Mouse (Mus musculus) cortical plate, adult 2 months (tissue): Measurements from ENCODE around the gene Foxj1. TPM values are rescaled to one million over a fixed set of nuclear protein-coding genes. Genes with fewer than 3 reads are reported as not detected.

Experiments used
- H3K27ac ChIP-seq: fragments of 200-500 bp; 2 replicates; pipeline ENCODE4 v1.5.1; 2012; ENCODE audit warnings: low read length, control low read depth, inconsistent platforms; ENCODE audit not compliant: insufficient read depth
- H3K4me1 ChIP-seq: fragments of 200-500 bp; 2 replicates; pipeline ENCODE4 v1.6.1; 2011; ENCODE audit warnings: low read length; ENCODE audit not compliant: control insufficient read depth, insufficient read depth
- H3K4me3 ChIP-seq: fragments of 200-500 bp; 2 replicates; pipeline ENCODE4 v1.5.1; 2011; ENCODE audit warnings: mild to moderate bottlenecking, low read length, control low read depth; ENCODE audit not compliant: insufficient read depth
- CTCF ChIP-seq: fragments of 200-500 bp; IDR thresholded peaks from 2 replicates; pipeline ENCODE4 v1.5.1; 2011; ENCODE audit warnings: mild to moderate bottlenecking, control low read depth, low read length; ENCODE audit not compliant: insufficient read depth; ENCODE audit errors: extremely low read depth
- POLR2A ChIP-seq: fragments of 200-500 bp; IDR thresholded peaks from 2 replicates; pipeline ENCODE4 v1.6.1; 2011; ENCODE audit warnings: mild to moderate bottlenecking, low read length, control low read depth; ENCODE audit not compliant: insufficient read depth; ENCODE audit errors: extremely low read depth
- polyA plus RNA-seq: library from polyadenylated mRNA; depleted of rRNA; stranded (reverse); fragments of >200 nt; gene quantifications from 2 replicates; pipeline ENCODE4 v1.2.3, GENCODE M21; 2012

The Foxj1 gene
- polyA plus RNA-seq, 1 experiment = 6.6 TPM

- TF ChIP-seq POLR2A (no peak), CTCF (no peak)
- H3K4me1 ChIP-seq = no peaks in the 10 kb centered on the region
- H3K27ac ChIP-seq = no peak overlapping the region
- H3K4me3 ChIP-seq = no peak overlapping the region
These were observed 7.0 kb upstream of the Foxj1 start for GRCm38 (mm10) chr11:116342069-116342791.

GRCm38 (mm10) chr11:116337531-116337930 is 2.3 kb upstream of the Foxj1 start:
- TF ChIP-seq POLR2A = no peak
- no peak for TF ChIP-seq CTCF
- Histone ChIP-seq H3K4me1 (peaks cover 2% of the 10 kb centered on the region; the same call in 1 of the 2 replicates), H3K4me3 (no peak overlapping the region), H3K27ac (no peak overlapping the region)

GRCm38 (mm10) chr11:116337000-116337399 is 1.8 kb upstream of the Foxj1 start:
- no peak overlapping the region for H3K27ac ChIP-seq
- peaks cover 2% of the 10 kb centered on the region; the same call in 1 of the 2 replicates for H3K4me1 ChIP-seq
- no peak overlapping the region for H3K4me3 ChIP-seq
- no peak for TF ChIP-seq POLR2A

- Histone ChIP-seq H3K4me1 (peaks cover 2% of the 10 kb centered on the region; the same call in 1 of the 2 replicates), H3K4me3 (no peak overlapping the region), H3K27ac (no peak overlapping the region)
- TF ChIP-seq POLR2A (no peak), CTCF (no peak)
These were observed 1.2 kb upstream of the Foxj1 start for GRCm38 (mm10) chr11:116336393-116336792.

GRCm38 (mm10) chr11:116334417-116334782 is 799 bp downstream of the Foxj1 start:
- TF ChIP-seq CTCF = no peak
- no peak for TF ChIP-seq POLR2A

GRCm38 (mm10) chr11:116333526-116334416 is 1.4 kb downstream of the Foxj1 start:
- H3K4me1 ChIP-seq = peaks cover 2% of the 10 kb centered on the region; the same call in 1 of the 2 replicates
- TF ChIP-seq CTCF (no peak), POLR2A (no peak)
- H3K4me3 ChIP-seq = no peak overlapping the region
- no peak overlapping the region for H3K27ac ChIP-seq

More at GRCm38 (mm10) chr11:116334417-116334782, 799 bp downstream of the Foxj1 start:
- Histone ChIP-seq H3K4me1 (peaks cover 2% of the 10 kb centered on the region; the same call in 1 of the 2 replicates), H3K27ac (no peak overlapping the region), H3K4me3 (no peak overlapping the region)

- Histone ChIP-seq H3K4me1 (peaks cover 2% of the 10 kb centered on the region; the same call in 1 of the 2 replicates), H3K4me3 (no peak overlapping the region), H3K27ac (peak overlapping the region; percentile 49; the same call in 1 of the 2 replicates)
- TF ChIP-seq CTCF = no peak
- no peak for TF ChIP-seq POLR2A
These were observed 2.3 kb downstream of the Foxj1 start for GRCm38 (mm10) chr11:116332983-116333270.

GRCm38 (mm10) chr11:116332232-116332982 is 2.8 kb downstream of the Foxj1 start:
- no peak for TF ChIP-seq CTCF
- no peak for TF ChIP-seq POLR2A
- H3K4me3 ChIP-seq = no peak overlapping the region
- peak overlapping the region; percentile 49; the same call in 1 of the 2 replicates for H3K27ac ChIP-seq
- H3K4me1 ChIP-seq = peaks cover 2% of the 10 kb centered on the region; the same call in 1 of the 2 replicates

- Histone ChIP-seq H3K27ac (peak overlapping the region; percentile 86; the same call in 1 of the 2 replicates), H3K4me3 (no peak overlapping the region), H3K4me1 (no peaks in the 10 kb centered on the region)
- TF ChIP-seq CTCF (no peak), POLR2A (no peak)
These were observed 5.0 kb downstream of the Foxj1 start for GRCm38 (mm10) chr11:116330211-116330518.
